Mouse (Mus musculus): ENCODE results near the gene Scaf4.

GRCm38 (mm10) chr16:90184135-90184534, 100.2 kb downstream of the Scaf4 start:
- TF ChIP-seq POLR2A (IDR thresholded peaks at IDR 0.05; ENCODE audit: low read depth, low read length) = no peak
- TF ChIP-seq CTCF (IDR thresholded peaks at IDR 0.05; ENCODE audit: extremely low read depth, insufficient read depth, insufficient read length, insufficient replicate concordance) = no peak
